Mouse (Mus musculus): ENCODE measurements around the gene Lrba. TPM values are rescaled to one million over a fixed set of nuclear protein-coding genes. Genes with fewer than 3 reads are reported as not detected.
A peak's percentile ranks its signal among the peaks of the same experiment; 100 is the strongest.

Lrba gene
- polyA plus RNA-seq (2015; fragmentation: Nextera tagmentation; extraction: Ambion mirVana) = 8.8 and 10.3 TPM in 2 replicates

DNA sequence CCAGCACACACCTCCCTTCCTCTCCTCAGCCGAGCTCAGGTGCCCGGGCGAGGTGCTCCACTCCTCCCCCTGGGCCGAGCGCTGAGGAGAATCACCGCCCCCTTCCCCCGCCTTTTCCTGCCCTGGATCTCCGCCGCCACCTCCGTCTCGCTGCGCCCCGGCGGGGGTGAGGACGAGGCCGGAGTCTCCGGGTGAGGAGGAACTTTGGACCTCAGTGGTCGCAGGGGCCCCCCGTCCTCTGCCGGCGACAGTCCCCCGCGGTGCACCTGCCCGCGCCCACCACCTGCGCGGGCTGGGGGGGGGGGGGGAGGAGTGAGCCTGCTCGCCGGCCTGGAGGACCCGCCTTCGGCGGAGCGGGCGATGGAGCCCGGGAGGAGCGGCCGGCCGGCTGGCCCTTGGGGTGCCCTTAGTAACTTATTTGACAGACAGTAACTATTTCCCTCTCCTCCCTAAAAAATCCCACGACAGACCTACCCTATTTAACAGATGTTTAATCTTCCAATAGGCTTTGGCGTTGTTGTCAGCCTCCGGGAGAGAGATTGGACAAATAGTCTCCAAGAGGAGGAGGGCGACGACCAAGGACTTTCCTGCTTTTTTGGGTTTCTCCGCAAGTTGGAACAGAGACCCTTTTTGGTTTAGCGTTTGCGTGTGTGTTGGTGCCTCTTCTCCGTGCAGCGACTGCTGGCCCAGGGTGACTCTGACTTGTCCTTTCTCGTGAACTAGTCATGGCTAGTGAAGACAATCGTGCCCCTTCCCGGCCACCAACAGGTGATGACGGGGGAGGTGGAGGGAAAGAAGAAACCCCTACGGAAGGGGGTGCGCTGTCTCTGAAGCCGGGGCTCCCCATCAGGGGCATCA is at the start of gene Lrba:
Lrba (plus strand) TSS at position 117 of the 858 bp plus-strand sequence.
- H3K9me3 ChIP-seq (ENCODE audit: control insufficient read depth) = no peaks in the 10 kb centered on the region
- no peaks in the 10 kb centered on the region for H3K36me3 ChIP-seq (ENCODE audit: control insufficient read depth, insufficient read depth)
- H3K9ac ChIP-seq (ENCODE audit: low read depth, low read length) = peak within 1 kb of the TSS; percentile 94
- H3K4me1 ChIP-seq (replicated peaks; ENCODE audit: control insufficient read depth, insufficient read depth, low read length) = no peaks in the 10 kb centered on the region
- 1% methylated on average over 48 of the region's 55 CpGs for WGBS
- peak within 1 kb of the TSS; percentile 87 for H3K4me2 ChIP-seq (replicated peaks; ENCODE audit: low read depth)
- peak within 1 kb of the TSS; percentile 92 for H3K4me3 ChIP-seq (ENCODE audit: low read depth, low read length)
- no peaks in the 10 kb centered on the region for H3K27me3 ChIP-seq (replicated peaks; ENCODE audit: control insufficient read depth, insufficient read depth, low read length)
- 0 out of 2 replicates have a peak, but pooled peaks have one; percentile 2 for TF ChIP-seq CTCF (IDR thresholded peaks at IDR 0.05; ENCODE audit: low read depth)
- ATAC-seq = peak; percentile 90
- peak within 1 kb of the TSS; percentile 97 for H3K27ac ChIP-seq (ENCODE audit: low read depth, low read length)

DNA sequence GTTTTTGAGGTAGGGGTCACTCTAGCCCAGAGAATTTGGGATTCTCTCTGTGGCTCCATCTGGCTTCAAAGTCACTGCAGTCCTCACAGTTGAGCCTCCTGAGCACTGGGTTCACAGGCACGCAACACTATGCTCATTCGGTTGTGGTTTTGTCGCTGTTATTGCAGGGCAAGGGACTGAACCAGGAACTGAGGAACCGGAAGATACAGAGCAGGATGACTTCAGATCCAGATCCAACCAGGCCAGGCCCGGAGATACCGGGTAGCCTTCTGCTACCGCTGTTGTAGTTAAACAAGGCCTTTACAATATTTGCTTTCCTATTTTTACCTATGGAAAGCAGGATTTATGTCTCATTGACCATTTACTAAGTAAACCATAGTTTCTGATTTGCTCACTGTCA is 44.8 kb upstream of the Lrba start:
- Histone ChIP-seq H3K9ac (ENCODE audit: low read depth, low read length) (no peak overlapping the region), H3K4me3 (ENCODE audit: low read depth, low read length) (no peak overlapping the region), H3K27me3 (replicated peaks; ENCODE audit: control insufficient read depth, insufficient read depth, low read length) (no peaks in the 10 kb centered on the region), H3K9me3 (ENCODE audit: control insufficient read depth) (no peaks in the 10 kb centered on the region), H3K4me1 (replicated peaks; ENCODE audit: control insufficient read depth, insufficient read depth, low read length) (no peaks in the 10 kb centered on the region), H3K27ac (ENCODE audit: low read depth, low read length) (no peak overlapping the region), H3K4me2 (replicated peaks; ENCODE audit: low read depth) (no peak overlapping the region), H3K36me3 (ENCODE audit: control insufficient read depth, insufficient read depth) (no peaks in the 10 kb centered on the region)
- WGBS = 63% methylated on average over 7 of the region's 7 CpGs
- ATAC-seq = 0 out of 2 replicates have a peak, but pooled peaks have one; percentile 19
- no peak for TF ChIP-seq CTCF (IDR thresholded peaks at IDR 0.05; ENCODE audit: low read depth)

DNA sequence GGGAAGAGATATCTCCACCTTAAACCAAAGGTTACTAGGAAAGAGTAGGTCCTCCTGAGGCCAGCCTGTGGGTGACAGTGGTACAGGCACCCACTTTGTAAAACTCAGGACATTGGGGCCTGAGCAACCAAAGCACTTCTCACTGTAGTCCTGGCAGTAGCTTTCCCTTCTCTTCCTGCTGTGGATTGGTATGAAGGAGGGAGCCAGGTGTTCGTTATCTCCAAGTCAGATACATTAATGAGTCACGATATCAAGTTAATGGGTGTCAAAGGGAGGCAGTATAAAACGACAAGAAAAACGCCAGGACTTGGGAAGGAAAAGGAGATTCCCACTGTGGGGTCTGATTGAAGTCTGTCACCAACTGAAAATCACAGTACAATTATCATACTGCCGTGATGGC is 43.4 kb upstream of the Lrba start:
- Histone ChIP-seq H3K27me3 (replicated peaks; ENCODE audit: control insufficient read depth, insufficient read depth, low read length) (no peaks in the 10 kb centered on the region), H3K9ac (ENCODE audit: low read depth, low read length) (no peak overlapping the region), H3K4me2 (replicated peaks; ENCODE audit: low read depth) (no peak overlapping the region), H3K4me3 (ENCODE audit: low read depth, low read length) (no peak overlapping the region), H3K4me1 (replicated peaks; ENCODE audit: control insufficient read depth, insufficient read depth, low read length) (no peaks in the 10 kb centered on the region), H3K36me3 (ENCODE audit: control insufficient read depth, insufficient read depth) (no peaks in the 10 kb centered on the region), H3K9me3 (ENCODE audit: control insufficient read depth) (no peaks in the 10 kb centered on the region), H3K27ac (ENCODE audit: low read depth, low read length) (no peak overlapping the region)
- 55% methylated on average over 5 of the region's 5 CpGs for WGBS
- TF ChIP-seq CTCF (IDR thresholded peaks at IDR 0.05; ENCODE audit: low read depth) = no peak
- 0 out of 2 replicates have a peak, but pooled peaks have one; percentile 25 for ATAC-seq

DNA sequence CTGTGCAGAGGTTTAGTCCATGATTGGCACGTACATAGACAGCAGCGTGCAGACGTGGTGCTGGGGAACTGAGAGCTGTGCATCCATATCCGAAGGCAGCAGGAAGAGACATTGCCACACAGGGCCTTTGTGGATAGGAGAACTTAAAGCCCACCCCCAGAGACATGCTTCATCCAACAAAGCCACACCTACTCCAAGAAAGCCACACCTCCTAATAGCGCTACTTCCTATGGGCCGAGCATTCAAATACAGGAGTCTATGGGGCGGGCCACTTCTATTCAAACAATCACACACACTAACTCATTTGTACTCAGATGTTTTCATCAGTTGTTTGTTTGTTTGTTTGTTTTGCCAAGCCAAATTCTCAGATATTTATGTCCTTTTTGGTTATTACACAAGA is 39.9 kb upstream of the Lrba start:
- 87% methylated on average over 7 of the region's 7 CpGs for whole genome bisulfite sequencing

DNA sequence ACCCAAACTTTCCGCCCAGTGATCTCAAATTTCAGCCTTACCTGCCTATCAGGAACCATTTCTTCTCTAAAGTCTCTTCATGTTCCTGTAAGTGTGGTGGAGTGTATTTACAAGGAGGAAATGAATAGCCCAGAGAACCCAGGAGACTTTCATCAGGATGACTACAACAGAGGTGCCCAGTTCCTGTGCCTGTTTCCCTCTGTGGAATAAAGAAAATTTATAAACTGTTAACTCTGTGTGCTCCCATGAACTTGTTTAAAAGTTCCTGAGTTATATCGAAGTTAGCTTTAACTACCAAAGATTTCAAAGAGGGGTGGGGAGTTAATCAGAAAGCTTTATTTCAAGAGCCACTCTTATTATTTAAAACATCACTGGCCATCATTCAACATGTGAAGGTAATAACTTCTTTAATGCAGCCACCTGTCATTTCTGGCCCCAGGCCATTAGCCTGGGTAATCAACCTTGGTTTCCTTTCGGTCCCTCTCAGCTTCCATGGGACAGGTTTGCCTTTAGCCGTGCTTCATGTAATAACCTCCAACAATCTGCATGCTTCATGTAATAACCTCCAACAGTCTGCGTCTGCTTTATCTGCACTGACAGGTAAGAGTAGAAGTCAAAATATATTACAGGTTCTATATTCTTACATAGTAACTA is 36.6 kb upstream of the Lrba start:
- no peaks in the 10 kb centered on the region for H3K27me3 ChIP-seq (replicated peaks; ENCODE audit: control insufficient read depth, insufficient read depth, low read length)
- no peak overlapping the region for H3K4me3 ChIP-seq (ENCODE audit: low read depth, low read length)
- 63% methylated on average over 5 of the region's 5 CpGs for WGBS
- no peak for ATAC-seq
- no peak overlapping the region for H3K4me2 ChIP-seq (replicated peaks; ENCODE audit: low read depth)
- no peaks in the 10 kb centered on the region for H3K36me3 ChIP-seq (ENCODE audit: control insufficient read depth, insufficient read depth)
- no peaks in the 10 kb centered on the region for H3K9me3 ChIP-seq (ENCODE audit: control insufficient read depth)
- no peak overlapping the region for H3K9ac ChIP-seq (ENCODE audit: low read depth, low read length)
- no peak for TF ChIP-seq CTCF (IDR thresholded peaks at IDR 0.05; ENCODE audit: low read depth)
- no peaks in the 10 kb centered on the region for H3K4me1 ChIP-seq (replicated peaks; ENCODE audit: control insufficient read depth, insufficient read depth, low read length)
- H3K27ac ChIP-seq (ENCODE audit: low read depth, low read length) = no peak overlapping the region

More for the DNA sequence above, 39.9 kb upstream of the Lrba start:
- Histone ChIP-seq H3K4me3 (ENCODE audit: low read depth, low read length) (no peak overlapping the region), H3K4me2 (replicated peaks; ENCODE audit: low read depth) (no peak overlapping the region), H3K9me3 (ENCODE audit: control insufficient read depth) (no peaks in the 10 kb centered on the region), H3K36me3 (ENCODE audit: control insufficient read depth, insufficient read depth) (no peaks in the 10 kb centered on the region), H3K9ac (ENCODE audit: low read depth, low read length) (no peak overlapping the region), H3K27ac (ENCODE audit: low read depth, low read length) (no peak overlapping the region), H3K27me3 (replicated peaks; ENCODE audit: control insufficient read depth, insufficient read depth, low read length) (no peaks in the 10 kb centered on the region), H3K4me1 (replicated peaks; ENCODE audit: control insufficient read depth, insufficient read depth, low read length) (no peaks in the 10 kb centered on the region)
- no peak for TF ChIP-seq CTCF (IDR thresholded peaks at IDR 0.05; ENCODE audit: low read depth)
- ATAC-seq = no peak

DNA sequence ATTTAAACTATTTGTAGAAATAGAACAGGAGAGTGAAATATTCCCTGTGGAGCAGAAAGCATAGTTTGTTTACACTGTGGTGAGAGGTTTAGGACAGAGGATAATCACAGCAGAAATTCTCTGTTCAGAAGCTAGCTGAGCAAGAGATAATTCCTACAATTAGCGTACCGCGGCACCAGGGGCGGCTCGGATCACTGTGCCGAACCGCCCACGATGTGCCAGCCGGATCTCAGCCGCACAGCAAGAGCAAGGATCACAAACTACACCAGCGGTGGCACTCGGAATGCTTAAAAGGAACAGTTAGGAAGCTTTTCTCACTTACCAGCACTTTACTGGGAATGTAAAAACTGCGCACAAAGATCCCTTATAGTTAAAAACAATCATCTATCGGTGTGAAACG is 28.5 kb upstream of the Lrba start:
- no peak overlapping the region for H3K9ac ChIP-seq (ENCODE audit: low read depth, low read length)
- 44% methylated on average over 15 of the region's 15 CpGs for WGBS
- H3K4me1 ChIP-seq (replicated peaks; ENCODE audit: control insufficient read depth, insufficient read depth, low read length) = no peaks in the 10 kb centered on the region
- no peaks in the 10 kb centered on the region for H3K9me3 ChIP-seq (ENCODE audit: control insufficient read depth)
- no peaks in the 10 kb centered on the region for H3K27me3 ChIP-seq (replicated peaks; ENCODE audit: control insufficient read depth, insufficient read depth, low read length)
- TF ChIP-seq CTCF (IDR thresholded peaks at IDR 0.05; ENCODE audit: low read depth) = no peak
- no peak overlapping the region for H3K4me3 ChIP-seq (ENCODE audit: low read depth, low read length)
- no peak overlapping the region for H3K27ac ChIP-seq (ENCODE audit: low read depth, low read length)
- no peak for ATAC-seq
- no peak overlapping the region for H3K4me2 ChIP-seq (replicated peaks; ENCODE audit: low read depth)
- no peaks in the 10 kb centered on the region for H3K36me3 ChIP-seq (ENCODE audit: control insufficient read depth, insufficient read depth)
